Mouse (Mus musculus) embryonic facial prominence, embryonic 14.5 days (tissue): ENCODE measurements at regions not wholly inside any gene's neighbourhood (a gene's known extent, or its start where the extent isn't known, plus 50 kb on each side); places are given as distances from the start of the nearest gene placed in this dataset.

Source experiments
- ATAC-seq: fragments of 200-750 bp; cut with Nextera tagmentation; 2 replicates; pipeline ENCODE4 v1.8.0; 2017; ENCODE audit warnings: low read depth, moderate number of reproducible peaks, moderate TSS enrichment
- DNase-seq: peaks from one replicate; pipeline ENCODE4 v3.0.0-alpha.2; 2015; ENCODE audit warnings: low spot score
- H3K27ac ChIP-seq: fragments of 300-500 bp; sonication (generic); replicated peaks from 2 replicates; pipeline ENCODE4 v1.5.1; 2014; ENCODE audit warnings: low read depth, mild to moderate bottlenecking, low read length, moderate library complexity
- H3K27me3 ChIP-seq: fragments of 300-500 bp; sonication (generic); replicated peaks from 2 replicates; pipeline ENCODE4 v1.6.1; 2014; ENCODE audit warnings: low read length; ENCODE audit not compliant: control insufficient read depth, insufficient read depth
- H3K36me3 ChIP-seq: fragments of 300-500 bp; sonication (generic); 2 replicates; pipeline ENCODE4 v1.6.1; 2014; ENCODE audit warnings: low read length, mixed read lengths; ENCODE audit not compliant: control insufficient read depth, insufficient read depth
- H3K4me1 ChIP-seq: fragments of 300-500 bp; sonication (generic); 2 replicates; pipeline ENCODE4 v1.6.1; 2014; ENCODE audit warnings: antibody characterized with exemption, low read length; ENCODE audit not compliant: control insufficient read depth, insufficient read depth
- H3K4me2 ChIP-seq: fragments of 300-500 bp; sonication (generic); 2 replicates; pipeline ENCODE4 v1.6.1; 2014; ENCODE audit warnings: low read depth, mild to moderate bottlenecking, low read length, moderate library complexity, mixed read lengths
- H3K4me3 ChIP-seq: fragments of 300-500 bp; sonication (generic); 2 replicates; pipeline ENCODE4 v1.5.1; 2014; ENCODE audit warnings: low read depth, mild to moderate bottlenecking, low read length
- H3K9ac ChIP-seq: fragments of 300-500 bp; sonication (generic); 2 replicates; pipeline ENCODE4 v1.6.1; 2014; ENCODE audit warnings: low read depth, mild to moderate bottlenecking, low read length, moderate library complexity, mixed read lengths
- H3K9me3 ChIP-seq: fragments of 300-500 bp; sonication (generic); 2 replicates; pipeline ENCODE4 v1.6.1; 2016; ENCODE audit warnings: low read length; ENCODE audit not compliant: control insufficient read depth
- WGBS: fragments of 180-500 bp; shearing (Covaris S2); extraction: QIAGEN DNeasy Blood & Tissue Kit; methylation state at CpG from one replicate; pipeline ENCODE4 v1.1.7; 2014; 5-methylcytosine and 5-hydroxymethylcytosine counted together

- WGBS: 63% methylated on average over 4 of the region's 5 CpGs
- Histone ChIP-seq H3K4me2 (no peak overlapping the region), H3K36me3 (no peaks in the 10 kb centered on the region), H3K9me3 (no peaks in the 10 kb centered on the region), H3K4me1 (no peaks in the 10 kb centered on the region), H3K27ac (no peak overlapping the region), H3K4me3 (no peak overlapping the region), H3K9ac (no peak overlapping the region), H3K27me3 (no peaks in the 10 kb centered on the region)
- ATAC-seq (no peak), DNase-seq (no peak)
Observed at GRCm38 (mm10) chr15:27341518-27341976, 124.9 kb upstream of the Ank start.

- H3K27ac ChIP-seq: no peak overlapping the region
- no peak overlapping the region for H3K4me3 ChIP-seq
- H3K9me3 ChIP-seq: no peaks in the 10 kb centered on the region
- no peaks in the 10 kb centered on the region for H3K4me1 ChIP-seq
- H3K36me3 ChIP-seq: no peaks in the 10 kb centered on the region
- H3K4me2 ChIP-seq: no peak overlapping the region
- ATAC-seq (no peak), DNase-seq (no peak)
- H3K27me3 ChIP-seq: no peaks in the 10 kb centered on the region
- WGBS: 70% methylated on average over 6 of the region's 6 CpGs
- no peak overlapping the region for H3K9ac ChIP-seq
Observed at GRCm38 (mm10) chr15:27358441-27358840, 108.0 kb upstream of the Ank start.

- Histone ChIP-seq H3K4me3 (no peak overlapping the region), H3K27ac (no peak overlapping the region), H3K9me3 (no peaks in the 10 kb centered on the region), H3K9ac (no peak overlapping the region), H3K36me3 (no peaks in the 10 kb centered on the region), H3K4me2 (no peak overlapping the region), H3K27me3 (no peaks in the 10 kb centered on the region), H3K4me1 (no peaks in the 10 kb centered on the region)
- 80% methylated on average over 1 of the region's 1 CpGs for WGBS
- ATAC-seq (no peak), DNase-seq (no peak)
Observed at GRCm38 (mm10) chr15:27359271-27359670, 107.2 kb upstream of the Ank start.

- Histone ChIP-seq H3K4me1 (no peaks in the 10 kb centered on the region), H3K4me2 (no peak overlapping the region), H3K4me3 (no peak overlapping the region), H3K27ac (no peak overlapping the region), H3K36me3 (no peaks in the 10 kb centered on the region), H3K9me3 (no peaks in the 10 kb centered on the region), H3K9ac (no peak overlapping the region), H3K27me3 (no peaks in the 10 kb centered on the region)
- no peak for DNase-seq
- 55% methylated on average over 1 of the region's 1 CpGs for WGBS
- ATAC-seq: no peak
Observed at GRCm38 (mm10) chr15:27374517-27374916, 92.0 kb upstream of the Ank start.

- no peak overlapping the region for H3K27ac ChIP-seq
- no peaks in the 10 kb centered on the region for H3K4me1 ChIP-seq
- WGBS: 72% methylated on average over 3 of the region's 3 CpGs
- H3K36me3 ChIP-seq: no peaks in the 10 kb centered on the region
- H3K4me3 ChIP-seq: no peak overlapping the region
- ATAC-seq (no peak), DNase-seq (no peak)
- no peaks in the 10 kb centered on the region for H3K9me3 ChIP-seq
- H3K4me2 ChIP-seq: no peak overlapping the region
- H3K27me3 ChIP-seq: no peaks in the 10 kb centered on the region
- H3K9ac ChIP-seq: no peak overlapping the region
Observed at GRCm38 (mm10) chr15:27378601-27379094, 87.8 kb upstream of the Ank start.

GRCm38 (mm10) chr15:27380436-27380945 is 86.0 kb upstream of the Ank start:
- Histone ChIP-seq H3K9me3 (no peaks in the 10 kb centered on the region), H3K4me2 (no peak overlapping the region), H3K4me1 (no peaks in the 10 kb centered on the region), H3K27ac (no peak overlapping the region), H3K4me3 (no peak overlapping the region), H3K36me3 (no peaks in the 10 kb centered on the region), H3K9ac (no peak overlapping the region), H3K27me3 (no peaks in the 10 kb centered on the region)
- DNase-seq (no peak), ATAC-seq (no peak)
- WGBS: 65% methylated on average over 4 of the region's 4 CpGs

- no peaks in the 10 kb centered on the region for H3K4me1 ChIP-seq
- peak; percentile 81 for ATAC-seq
- H3K9ac ChIP-seq: no peak overlapping the region
- no peaks in the 10 kb centered on the region for H3K27me3 ChIP-seq
- WGBS: 33% methylated on average over 2 of the region's 2 CpGs
- H3K9me3 ChIP-seq: no peaks in the 10 kb centered on the region
- no peak overlapping the region for H3K4me3 ChIP-seq
- H3K4me2 ChIP-seq: no peak overlapping the region
- H3K27ac ChIP-seq: no peak overlapping the region
- DNase-seq: peak; percentile 84
- H3K36me3 ChIP-seq: no peaks in the 10 kb centered on the region
Observed at GRCm38 (mm10) chr15:27381565-27381964, 84.9 kb upstream of the Ank start.

- Histone ChIP-seq H3K27me3 (no peaks in the 10 kb centered on the region), H3K4me2 (no peak overlapping the region), H3K27ac (no peak overlapping the region), H3K4me3 (no peak overlapping the region), H3K4me1 (no peaks in the 10 kb centered on the region), H3K36me3 (no peaks in the 10 kb centered on the region), H3K9ac (no peak overlapping the region), H3K9me3 (no peaks in the 10 kb centered on the region)
- no peak for DNase-seq
- 91% methylated on average over 2 of the region's 2 CpGs for WGBS
- ATAC-seq: no peak
Observed at GRCm38 (mm10) chr15:27390567-27390966, 75.9 kb upstream of the Ank start.

- Histone ChIP-seq H3K27me3 (no peaks in the 10 kb centered on the region), H3K4me3 (no peak overlapping the region), H3K9ac (no peak overlapping the region), H3K4me1 (0 out of 2 replicates have a peak, but pooled peaks cover 5% of the 10 kb centered on the region), H3K9me3 (no peaks in the 10 kb centered on the region), H3K36me3 (no peaks in the 10 kb centered on the region), H3K27ac (no peak overlapping the region), H3K4me2 (peak overlapping the region; percentile 31)
- WGBS: 53% methylated on average over 20 of the region's 20 CpGs
- DNase-seq (peak; percentile 57), ATAC-seq (peak; percentile 57)
Observed at GRCm38 (mm10) chr15:27405721-27406161, 60.7 kb upstream of the Ank start.
